Mouse (Mus musculus): ENCODE results near the gene Lrmda.

DNA sequence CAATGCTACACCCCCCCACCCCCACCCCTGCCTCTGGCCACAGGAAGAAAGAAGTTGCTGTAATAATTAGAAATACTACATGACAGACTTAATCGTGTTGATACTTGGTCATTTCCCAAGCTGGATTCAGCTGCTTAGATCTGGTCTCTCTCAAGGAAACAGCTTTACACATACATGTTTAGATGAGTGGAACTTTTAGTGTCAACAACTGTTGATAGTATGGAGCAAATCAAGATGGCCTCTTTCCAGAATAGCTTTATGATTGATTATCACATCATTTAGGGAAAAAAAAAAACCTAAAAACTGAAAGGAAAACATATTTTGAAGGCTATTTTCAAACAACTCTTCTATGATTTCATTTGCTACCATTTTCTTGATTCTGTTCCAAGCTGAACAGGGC lies 791.0 kb downstream of the Lrmda start:
- TF ChIP-seq CTCF (IDR thresholded peaks at IDR 0.05; ENCODE audit: low read depth, low read length) = no peak
- no peak for TF ChIP-seq POLR2A (IDR thresholded peaks at IDR 0.05; ENCODE audit: borderline replicate concordance, low read depth, low read length)
